Mouse (Mus musculus): ENCODE data around the gene Cers6.

- TF ChIP-seq POLR2A (IDR thresholded peaks at IDR 0.05; ENCODE audit: insufficient read depth, low read depth, low read length) (no peak), CTCF (IDR thresholded peaks at IDR 0.05; ENCODE audit: insufficient read depth, low read depth, low read length) (no peak)
Measured at GRCm38 (mm10) chr2:68843330-68843729, 17.9 kb upstream of the Cers6 start.

Data from olfactory bulb, adult 2 months (tissue).